Mouse (Mus musculus) forebrain, postnatal 0 days (tissue): Measurements from ENCODE around the gene Fars2. TPM values are rescaled to one million over a fixed set of nuclear protein-coding genes. Genes with fewer than 3 reads are reported as not detected.

Source experiments
- ATAC-seq: fragments of 200-750 bp; cut with Nextera tagmentation; 2 replicates; pipeline ENCODE4 v1.8.0; 2017; ENCODE audit warnings: mild to moderate bottlenecking, moderate library complexity
- DNase-seq: peaks from one replicate; pipeline ENCODE4 v3.0.0-alpha.2; 2015
- H3K27ac ChIP-seq: fragments of 300-500 bp; sonication (generic); 2 replicates; pipeline ENCODE4 v1.5.1; 2014; ENCODE audit warnings: low read depth, mild to moderate bottlenecking, antibody characterized with exemption, low read length, moderate library complexity, mixed read lengths
- H3K27me3 ChIP-seq: fragments of 300-500 bp; sonication (generic); 2 replicates; pipeline ENCODE4 v1.6.1; 2014; ENCODE audit warnings: mild to moderate bottlenecking, low read length, mixed read lengths; ENCODE audit not compliant: insufficient read depth
- H3K36me3 ChIP-seq: fragments of 300-500 bp; sonication (generic); 2 replicates; pipeline ENCODE4 v1.6.1; 2014; ENCODE audit warnings: mild to moderate bottlenecking, moderate library complexity; ENCODE audit not compliant: insufficient read depth
- H3K4me1 ChIP-seq: fragments of 300-500 bp; sonication (generic); 2 replicates; pipeline ENCODE4 v1.6.1; 2014; ENCODE audit warnings: antibody characterized with exemption; ENCODE audit not compliant: insufficient read depth
- H3K4me2 ChIP-seq: fragments of 300-500 bp; sonication (generic); 2 replicates; pipeline ENCODE4 v1.6.1; 2014; ENCODE audit warnings: low read depth, mild to moderate bottlenecking, moderate library complexity
- H3K4me3 ChIP-seq: fragments of 300-500 bp; sonication (generic); 2 replicates; pipeline ENCODE4 v1.5.1; 2014; ENCODE audit warnings: low read depth, low read length, mixed read lengths
- H3K9ac ChIP-seq: fragments of 300-500 bp; sonication (generic); 2 replicates; pipeline ENCODE4 v1.6.1; 2014; ENCODE audit warnings: mild to moderate bottlenecking
- H3K9me3 ChIP-seq: fragments of 300-500 bp; sonication (generic); 2 replicates; pipeline ENCODE4 v1.6.1; 2016; ENCODE audit warnings: low read length
- CTCF ChIP-seq: sonication (generic); IDR thresholded peaks from 2 replicates; pipeline ENCODE4 v1.5.1; 2016; ENCODE audit warnings: antibody characterized with exemption, control low read depth, low read depth
- WGBS: fragments of 180-500 bp; shearing (Covaris S2); extraction: QIAGEN DNeasy Blood & Tissue Kit; methylation state at CpG from one replicate; pipeline ENCODE4 v1.1.7; 2014; 5-methylcytosine and 5-hydroxymethylcytosine counted together
- polyA plus RNA-seq: library from polyadenylated mRNA; unstranded; fragments of >200 nt; fragmentation: Nextera tagmentation; extraction: Ambion mirVana; gene quantifications from 2 replicates; pipeline ENCODE4 v1.2.1, GENCODE M21; 2015
- total RNA-seq: library from RNA; depleted of rRNA; stranded (reverse); fragments of >200 nt; gene quantifications from 2 replicates; pipeline ENCODE4 v1.2.3, GENCODE M21; 2014

The Fars2 gene
- total and polyA plus RNA-seq, 2 experiments from 2014 or later = 29.9 to 35.5 TPM

- no peaks in the 10 kb centered on the region for H3K27me3 ChIP-seq
- no peaks in the 10 kb centered on the region for H3K4me1 ChIP-seq
- H3K9me3 ChIP-seq = no peaks in the 10 kb centered on the region
- no peak overlapping the region for H3K4me3 ChIP-seq
- H3K36me3 ChIP-seq = no peaks in the 10 kb centered on the region
- TF ChIP-seq CTCF = no peak
- 78% methylated on average over 2 of the region's 2 CpGs for WGBS
- ATAC-seq (no peak), DNase-seq (no peak)
- no peak overlapping the region for H3K4me2 ChIP-seq
- H3K9ac ChIP-seq = no peak overlapping the region
- H3K27ac ChIP-seq = no peak overlapping the region
Observed at GRCm38 (mm10) chr13:36592291-36592690, 475.1 kb downstream of the Fars2 start.

- Histone ChIP-seq H3K4me2 (no peak overlapping the region), H3K4me3 (no peak overlapping the region), H3K36me3 (no peaks in the 10 kb centered on the region), H3K27me3 (no peaks in the 10 kb centered on the region), H3K27ac (no peak overlapping the region), H3K9ac (no peak overlapping the region), H3K9me3 (no peaks in the 10 kb centered on the region), H3K4me1 (no peaks in the 10 kb centered on the region)
- TF ChIP-seq CTCF = no peak
- 86% methylated on average over 5 of the region's 5 CpGs for WGBS
- DNase-seq (no peak), ATAC-seq (no peak)
Observed at GRCm38 (mm10) chr13:36606717-36607116, 489.5 kb downstream of the Fars2 start.

DNA sequence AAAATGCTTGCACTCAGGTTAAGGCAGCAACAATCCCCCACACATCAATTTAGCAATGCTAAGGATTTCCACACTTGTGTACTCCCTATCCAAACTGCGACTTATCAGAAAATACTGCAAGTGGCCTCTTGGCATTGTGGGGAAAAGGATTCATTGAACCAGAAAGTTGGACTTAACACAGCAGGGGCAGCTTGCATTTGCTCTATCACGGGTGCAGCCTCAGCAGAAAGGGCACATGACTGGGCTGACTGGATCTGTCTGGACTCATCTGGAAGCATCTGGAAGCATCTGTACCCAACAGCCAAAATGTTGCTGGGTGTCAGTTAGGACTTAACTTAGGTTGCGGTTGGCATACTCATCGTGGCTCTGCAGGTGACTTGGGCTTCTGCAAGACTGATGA lies 490.7 kb downstream of the Fars2 start:
- H3K9ac ChIP-seq = no peak overlapping the region
- no peak overlapping the region for H3K4me3 ChIP-seq
- H3K27me3 ChIP-seq = no peaks in the 10 kb centered on the region
- H3K4me1 ChIP-seq = no peaks in the 10 kb centered on the region
- no peaks in the 10 kb centered on the region for H3K36me3 ChIP-seq
- no peak for TF ChIP-seq CTCF
- no peaks in the 10 kb centered on the region for H3K9me3 ChIP-seq
- no peak overlapping the region for H3K4me2 ChIP-seq
- ATAC-seq (no peak), DNase-seq (no peak)
- WGBS = 73% methylated on average over 4 of the region's 4 CpGs
- no peak overlapping the region for H3K27ac ChIP-seq

DNA sequence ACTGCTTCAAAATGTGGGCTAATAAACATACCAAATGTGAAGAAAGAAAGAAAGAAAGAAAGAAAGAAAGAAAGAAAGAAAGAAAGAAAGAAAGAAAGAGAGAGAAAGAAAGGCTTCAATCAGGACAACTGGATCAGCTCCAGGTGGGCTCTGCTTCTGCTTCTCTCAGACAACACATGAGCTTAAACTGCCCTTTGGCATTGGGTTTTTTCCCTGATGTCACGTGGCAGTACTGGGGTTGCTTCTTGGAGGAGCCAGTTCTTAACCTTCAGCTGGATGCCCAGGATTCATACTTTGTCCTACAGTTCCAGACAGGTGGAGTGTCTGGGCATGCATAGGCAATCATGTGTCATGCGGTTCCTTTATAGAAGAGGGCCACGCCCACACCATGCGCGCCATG lies 493.2 kb downstream of the Fars2 start:
- Histone ChIP-seq H3K27me3 (no peaks in the 10 kb centered on the region), H3K4me3 (no peak overlapping the region), H3K27ac (no peak overlapping the region), H3K4me1 (no peaks in the 10 kb centered on the region), H3K9me3 (no peaks in the 10 kb centered on the region), H3K9ac (no peak overlapping the region), H3K4me2 (no peak overlapping the region), H3K36me3 (no peaks in the 10 kb centered on the region)
- 86% methylated on average over 5 of the region's 5 CpGs for WGBS
- ATAC-seq (no peak), DNase-seq (no peak)
- no peak for TF ChIP-seq CTCF

- ATAC-seq (peak; percentile 90), DNase-seq (peak; percentile 78)
- Histone ChIP-seq H3K9me3 (no peaks in the 10 kb centered on the region), H3K4me3 (peak overlapping the region; percentile 20), H3K9ac (peak overlapping the region; percentile 15), H3K4me1 (no peaks in the 10 kb centered on the region), H3K27me3 (no peaks in the 10 kb centered on the region), H3K27ac (peak overlapping the region; percentile 64), H3K36me3 (no peaks in the 10 kb centered on the region), H3K4me2 (peak overlapping the region; percentile 49)
- TF ChIP-seq CTCF = no peak
- WGBS = 8% methylated on average over 23 of the region's 23 CpGs
Observed at GRCm38 (mm10) chr13:36612785-36613750, 495.9 kb downstream of the Fars2 start.

- 91% methylated on average over 10 of the region's 10 CpGs for WGBS
- Histone ChIP-seq H3K4me1 (no peaks in the 10 kb centered on the region), H3K9me3 (peaks cover 3% of the 10 kb centered on the region; the same call in 1 of the 2 replicates), H3K36me3 (no peaks in the 10 kb centered on the region), H3K4me2 (no peak overlapping the region), H3K27me3 (no peaks in the 10 kb centered on the region), H3K9ac (no peak overlapping the region), H3K27ac (no peak overlapping the region), H3K4me3 (no peak overlapping the region)
- TF ChIP-seq CTCF = no peak
- DNase-seq = no peak
- no peak for ATAC-seq
Observed at GRCm38 (mm10) chr13:36620498-36621332, 503.5 kb downstream of the Fars2 start.

- WGBS = 96% methylated on average over 1 of the region's 1 CpGs
- H3K4me2 ChIP-seq = no peak overlapping the region
- no peak overlapping the region for H3K27ac ChIP-seq
- ATAC-seq (no peak), DNase-seq (no peak)
- no peak overlapping the region for H3K4me3 ChIP-seq
- H3K27me3 ChIP-seq = no peaks in the 10 kb centered on the region
- H3K9ac ChIP-seq = no peak overlapping the region
- TF ChIP-seq CTCF = no peak
- peaks cover 8% of the 10 kb centered on the region; the same call in 1 of the 2 replicates for H3K9me3 ChIP-seq
- no peaks in the 10 kb centered on the region for H3K36me3 ChIP-seq
- H3K4me1 ChIP-seq = no peaks in the 10 kb centered on the region
Observed at GRCm38 (mm10) chr13:36621333-36621659, 504.1 kb downstream of the Fars2 start.
